Mouse (Mus musculus) limb, embryonic 14.5 days (tissue): ENCODE results near the gene Eif4enif1. TPM values are rescaled to one million over a fixed set of nuclear protein-coding genes. Genes with fewer than 3 reads are reported as not detected.
A peak's percentile ranks its signal among the peaks of the same experiment; 100 is the strongest.
"Not testable (repeated sequence)": the region's sequence is repeated elsewhere in the genome, so short reads cannot be mapped to it uniquely, and the experiment has no call there.

Source experiments
- ATAC-seq: fragments of 200-750 bp; cut with Nextera tagmentation; 2 replicates; pipeline ENCODE4 v1.8.0; 2017; ENCODE audit warnings: low read depth, moderate number of reproducible peaks, moderate TSS enrichment; ENCODE audit not compliant: low FRiP score
- DNase-seq: peaks from one replicate; pipeline ENCODE4 v3.0.0-alpha.2; 2015; ENCODE audit warnings: low spot score
- H3K27ac ChIP-seq: fragments of 300-500 bp; sonication (generic); replicated peaks from 2 replicates; pipeline ENCODE4 v1.5.1; 2014; ENCODE audit warnings: low read depth, mild to moderate bottlenecking, low read length, moderate library complexity, mixed read lengths
- H3K27me3 ChIP-seq: fragments of 300-500 bp; sonication (generic); 2 replicates; pipeline ENCODE4 v1.6.1; 2014; ENCODE audit warnings: low read length, mixed read lengths; ENCODE audit not compliant: control insufficient read depth, insufficient read depth
- H3K36me3 ChIP-seq: fragments of 300-500 bp; sonication (generic); 2 replicates; pipeline ENCODE4 v1.6.1; 2014; ENCODE audit warnings: mild to moderate bottlenecking, low read length, moderate library complexity, mixed read lengths; ENCODE audit not compliant: control insufficient read depth, insufficient read depth
- H3K4me1 ChIP-seq: fragments of 300-500 bp; sonication (generic); 2 replicates; pipeline ENCODE4 v1.6.1; 2014; ENCODE audit warnings: antibody characterized with exemption, low read length, mixed read lengths; ENCODE audit not compliant: control insufficient read depth, insufficient read depth
- H3K4me2 ChIP-seq: fragments of 300-500 bp; sonication (generic); replicated peaks from 2 replicates; pipeline ENCODE4 v1.6.1; 2014; ENCODE audit warnings: low read depth, mild to moderate bottlenecking, low read length, moderate library complexity; ENCODE audit not compliant: severe bottlenecking
- H3K4me3 ChIP-seq: fragments of 300-500 bp; sonication (generic); replicated peaks from 2 replicates; pipeline ENCODE4 v1.5.1; 2014; ENCODE audit warnings: low read length
- H3K9ac ChIP-seq: fragments of 300-500 bp; sonication (generic); 2 replicates; pipeline ENCODE4 v1.6.1; 2014; ENCODE audit warnings: mild to moderate bottlenecking, low read depth, low read length, moderate library complexity; ENCODE audit not compliant: severe bottlenecking
- H3K9me3 ChIP-seq: fragments of 300-500 bp; sonication (generic); 2 replicates; pipeline ENCODE4 v1.6.1; 2016; ENCODE audit warnings: low read length; ENCODE audit not compliant: control insufficient read depth
- WGBS: fragments of 180-500 bp; shearing (Covaris S2); extraction: QIAGEN DNeasy Blood & Tissue Kit; methylation state at CpG from one replicate; pipeline ENCODE4 v1.1.7; 2014; 5-methylcytosine and 5-hydroxymethylcytosine counted together
- polyA plus RNA-seq, 2 experiments: library from polyadenylated mRNA; depleted of rRNA in 1 of 2; stranded (reverse) in 1 of 2; unstranded in 1 of 2; fragments of >200 nt; fragmentation: Nextera tagmentation in 1 of 2; extraction: Ambion mirVana in 1 of 2; gene quantifications; 2 replicates each; pipeline versions ENCODE4 v1.2.1 to v1.2.3; 2012 to 2014

The Eif4enif1 gene
- polyA plus RNA-seq, 2 experiments: 55.9 to 87.8 TPM

DNA sequence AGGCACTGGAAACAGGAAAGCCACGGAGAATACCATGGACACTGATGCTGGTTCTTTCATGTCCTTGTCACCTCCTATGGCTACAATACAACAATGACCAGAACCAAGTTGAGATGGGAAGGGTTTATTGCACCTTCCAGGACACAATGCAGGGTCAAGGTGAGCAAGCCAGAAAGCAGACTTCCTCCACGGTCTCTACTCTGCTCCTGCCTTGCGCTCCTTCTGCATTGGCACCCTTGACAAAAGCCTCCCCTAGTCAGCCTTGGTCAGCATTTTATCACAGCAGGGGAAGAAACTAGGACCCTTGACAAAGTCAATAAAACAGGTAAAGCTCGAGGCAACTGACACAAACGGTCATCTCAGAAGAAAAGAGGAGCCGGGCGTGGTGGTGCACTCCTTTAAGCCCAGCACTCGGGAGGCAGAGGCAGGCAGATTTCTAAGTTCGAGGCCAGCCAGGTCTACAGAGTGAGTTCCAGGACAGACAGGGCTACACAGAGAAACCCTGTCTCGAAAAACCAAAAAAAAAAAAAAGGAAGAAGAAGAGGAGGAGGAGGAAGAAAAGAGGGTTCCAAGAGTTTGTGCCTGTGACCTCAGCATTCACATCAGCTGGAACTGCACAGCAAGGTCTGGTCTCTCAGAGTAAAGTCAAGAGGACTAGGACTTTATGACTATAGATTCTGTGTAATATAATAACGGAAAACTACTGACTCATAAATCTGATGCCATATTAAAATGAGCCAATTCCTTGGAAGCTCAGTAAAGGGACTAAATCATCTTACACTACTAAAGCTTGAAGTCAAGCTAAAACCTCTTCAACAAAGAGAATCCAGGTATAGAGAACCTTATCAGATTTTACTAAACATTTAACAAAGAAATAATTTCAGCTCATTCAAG, 28.5 kb upstream of the Eif4enif1 start:
- H3K9me3 ChIP-seq, H3K27me3 ChIP-seq, H3K4me3 ChIP-seq, H3K9ac ChIP-seq, H3K27ac ChIP-seq, DNase-seq, H3K36me3 ChIP-seq, H3K4me1 ChIP-seq, H3K4me2 ChIP-seq: not testable (repeated sequence)
- peak; percentile 31; the same call in 1 of the 2 replicates for ATAC-seq
- 81% methylated on average over 11 of the region's 11 CpGs for WGBS

DNA sequence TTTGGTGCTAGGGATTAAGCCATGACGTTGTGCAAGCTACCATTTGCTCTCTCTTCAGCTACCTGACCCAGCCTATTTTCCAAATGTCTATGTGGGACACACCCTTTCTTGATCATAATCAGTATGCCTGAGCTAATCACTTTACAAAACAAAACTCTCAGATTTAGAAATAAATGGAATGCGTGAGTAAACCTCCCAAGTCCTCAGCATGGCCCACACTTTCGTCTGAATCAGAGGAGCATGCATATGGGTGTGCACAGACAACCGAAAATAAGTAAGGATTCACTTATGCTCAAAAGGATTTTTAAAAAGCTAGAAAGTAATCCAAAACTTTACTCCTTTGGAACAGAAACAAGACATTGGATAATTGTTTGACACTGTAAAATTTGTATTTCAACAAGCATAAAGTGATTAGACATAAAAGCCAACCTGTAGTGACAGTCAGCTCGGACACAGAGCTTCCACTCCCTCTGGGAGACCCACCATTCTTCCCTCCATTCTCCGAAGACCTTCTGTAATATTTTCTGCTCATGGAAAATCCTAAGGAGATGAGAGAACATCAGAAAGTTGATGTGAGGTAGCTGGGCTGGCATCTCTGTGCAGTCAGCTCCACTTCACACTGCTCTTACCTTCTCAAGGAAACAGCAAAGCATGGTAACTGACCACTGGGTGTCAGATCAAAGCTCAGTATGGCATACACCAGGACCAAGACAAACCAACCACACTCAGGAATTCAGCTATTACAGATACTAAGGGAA, 23.0 kb upstream of the Eif4enif1 start:
- H3K27me3 ChIP-seq, ATAC-seq, H3K9ac ChIP-seq, H3K9me3 ChIP-seq, H3K4me3 ChIP-seq, DNase-seq, H3K4me1 ChIP-seq, H3K36me3 ChIP-seq, H3K4me2 ChIP-seq, H3K27ac ChIP-seq: not testable (repeated sequence)
- WGBS: 82% methylated on average over 6 of the region's 6 CpGs

DNA sequence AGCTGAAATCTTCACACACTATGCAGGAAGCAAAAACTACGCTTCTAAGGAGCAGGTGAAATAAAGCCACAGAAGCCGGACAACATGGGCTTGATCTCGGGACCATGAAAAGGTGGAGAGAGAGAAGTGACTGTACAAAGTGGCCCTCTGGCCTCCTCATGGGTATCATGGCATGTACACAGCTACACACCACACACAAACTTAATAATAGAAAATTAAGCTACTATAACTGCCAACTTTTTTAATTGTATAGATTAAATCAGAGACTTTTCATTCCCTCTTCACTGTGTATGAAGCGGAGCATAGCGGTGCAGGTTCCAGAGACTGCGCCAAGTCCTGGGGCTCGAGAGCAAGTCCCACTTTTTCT, 22.5 kb upstream of the Eif4enif1 start:
- H3K9ac ChIP-seq, H3K4me2 ChIP-seq: not testable (repeated sequence)

DNA sequence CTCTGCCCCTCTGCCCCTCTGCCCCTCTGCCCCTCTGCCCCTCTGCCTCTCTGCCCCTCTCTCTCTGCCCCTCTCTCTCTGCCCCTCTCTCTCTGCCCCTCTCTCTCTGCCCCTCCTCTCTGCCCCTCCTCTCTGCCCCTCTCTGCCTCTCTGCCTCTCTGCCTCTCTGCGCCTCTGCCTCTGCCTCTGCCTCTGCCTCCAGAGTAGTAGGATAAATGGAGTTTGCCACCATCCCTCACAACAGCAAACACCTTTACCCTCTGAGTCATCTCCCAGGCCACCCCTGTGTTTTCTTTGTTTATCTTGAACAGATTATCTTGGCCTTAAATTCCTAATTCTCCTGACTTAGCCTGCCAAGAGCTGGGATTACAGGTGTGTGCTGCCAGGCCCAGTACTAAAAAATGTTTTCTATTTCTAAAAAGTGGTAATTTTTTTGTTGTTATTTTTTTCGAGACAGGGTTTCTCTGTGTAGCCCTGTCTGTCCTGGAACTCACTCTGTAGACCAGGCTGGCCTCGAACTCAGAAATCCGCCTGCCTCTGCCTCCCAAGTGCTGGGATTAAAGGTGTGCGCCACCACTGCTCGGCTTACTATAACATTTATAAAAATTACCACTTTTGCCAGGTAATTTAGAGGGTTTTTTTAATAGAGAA, 21.6 kb upstream of the Eif4enif1 start:
- 72% methylated on average over 6 of the region's 6 CpGs for WGBS
- H3K4me1 ChIP-seq, H3K9ac ChIP-seq, H3K27me3 ChIP-seq, H3K27ac ChIP-seq, H3K4me3 ChIP-seq, H3K36me3 ChIP-seq, ATAC-seq, DNase-seq, H3K4me2 ChIP-seq, H3K9me3 ChIP-seq: not testable (repeated sequence)

More for the DNA sequence above, 22.5 kb upstream of the Eif4enif1 start:
- ATAC-seq, H3K4me1 ChIP-seq, H3K36me3 ChIP-seq, H3K27me3 ChIP-seq, DNase-seq, H3K4me3 ChIP-seq, H3K27ac ChIP-seq, H3K9me3 ChIP-seq: not testable (repeated sequence)
- 86% methylated on average over 7 of the region's 7 CpGs for WGBS

DNA sequence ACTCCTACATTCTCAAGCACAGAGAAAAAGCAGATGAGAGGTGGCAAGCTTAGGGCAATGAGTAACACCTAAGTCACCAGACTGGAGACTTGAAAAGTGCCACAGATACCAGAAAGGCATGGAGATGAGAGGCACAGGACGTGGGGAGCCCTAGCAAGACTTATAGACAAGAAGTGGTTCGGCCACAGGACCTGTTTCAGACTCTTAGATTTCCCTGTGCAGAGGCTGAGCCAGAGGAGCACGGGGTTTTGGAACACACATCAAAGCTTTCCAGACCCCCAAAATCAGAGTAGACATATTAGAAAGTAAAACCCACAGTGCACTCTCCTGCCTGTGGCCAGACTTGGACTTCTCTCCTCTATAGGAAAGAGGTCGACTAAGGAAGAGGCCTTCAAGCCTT, 20.9 kb upstream of the Eif4enif1 start:
- H3K36me3 ChIP-seq, H3K9ac ChIP-seq, H3K4me3 ChIP-seq, H3K4me1 ChIP-seq, H3K9me3 ChIP-seq, H3K27ac ChIP-seq, ATAC-seq, H3K4me2 ChIP-seq, H3K27me3 ChIP-seq, DNase-seq: not testable (repeated sequence)
- WGBS: 59% methylated on average over 4 of the region's 4 CpGs

DNA sequence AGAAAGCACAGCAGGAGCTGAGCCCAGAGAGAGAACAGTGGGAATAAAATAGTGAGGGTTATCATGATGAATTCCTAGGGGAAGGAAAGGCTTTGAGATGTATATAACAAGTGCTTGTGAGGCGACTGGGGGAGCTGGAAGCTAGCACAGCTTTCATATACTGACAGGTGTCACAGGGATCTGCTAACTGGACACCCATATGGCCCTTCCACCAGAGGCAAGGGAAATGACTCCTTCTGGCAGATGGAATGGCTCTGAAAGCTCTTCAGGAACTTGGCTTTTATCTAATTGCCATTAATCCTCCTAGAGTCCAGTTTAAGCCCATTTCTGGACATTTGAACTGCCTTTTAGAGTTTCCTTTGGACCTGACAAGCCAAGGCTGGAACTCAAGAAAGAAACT, 20.2 kb upstream of the Eif4enif1 start:
- 50% methylated on average over 1 of the region's 1 CpGs for WGBS
- not testable (repeated sequence) for H3K9me3 ChIP-seq, H3K4me1 ChIP-seq, H3K4me2 ChIP-seq, H3K4me3 ChIP-seq, H3K36me3 ChIP-seq, H3K27ac ChIP-seq, ATAC-seq, DNase-seq, H3K9ac ChIP-seq, H3K27me3 ChIP-seq

DNA sequence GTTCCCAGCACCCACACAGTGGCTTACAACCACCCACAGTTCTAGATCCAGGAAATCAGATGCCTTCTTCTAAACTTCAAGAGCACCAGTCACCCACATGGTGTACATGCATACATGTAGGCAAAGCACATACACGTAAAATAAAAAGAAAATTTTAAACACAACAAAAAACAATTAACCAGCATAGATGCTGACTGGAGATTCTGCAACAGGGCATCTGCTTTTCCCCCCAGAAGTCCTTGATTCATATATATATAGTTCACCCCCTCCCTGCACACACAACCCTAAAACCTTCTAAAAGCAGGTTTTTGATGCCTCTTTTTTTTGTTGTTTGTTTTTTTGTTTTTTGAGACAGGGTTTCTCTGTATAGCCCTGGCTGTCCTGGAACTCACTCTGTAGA, 19.5 kb upstream of the Eif4enif1 start:
- not testable (repeated sequence) for H3K27me3 ChIP-seq, H3K4me2 ChIP-seq, ATAC-seq, H3K4me3 ChIP-seq, H3K27ac ChIP-seq, H3K9me3 ChIP-seq, H3K4me1 ChIP-seq, DNase-seq, H3K9ac ChIP-seq, H3K36me3 ChIP-seq
- WGBS: 86% methylated on average over 1 of the region's 1 CpGs
